Mouse (Mus musculus) embryo, embryonic 11.5 days (tissue): ENCODE measurements around the gene Cntnap1.

ENCODE experiments used
- DNase-seq: peaks from one replicate; pipeline ENCODE4 v3.0.0-alpha.2; 2012; ENCODE audit warnings: low read depth, low spot score

Cntnap1 gene

GRCm38 (mm10) chr11:101220853-101221252, 50.5 kb downstream of the Cntnap1 start:
- no peak for DNase-seq

GRCm38 (mm10) chr11:101221306-101221986, 51.1 kb downstream of the Cntnap1 start:
- no peak for DNase-seq

GRCm38 (mm10) chr11:101224337-101224736, 54.0 kb downstream of the Cntnap1 start:
- DNase-seq, result no peak

- DNase-seq, result no peak
Measured at GRCm38 (mm10) chr11:101225331-101226064, 55.2 kb downstream of the Cntnap1 start.

- peak; percentile 67 for DNase-seq
Measured at GRCm38 (mm10) chr11:101226065-101226701, 55.9 kb downstream of the Cntnap1 start, which contains the start of gene Ezh1. TSS of gene Ezh1 (minus strand) at chr11:101226463.

GRCm38 (mm10) chr11:101229361-101229900, 59.1 kb downstream of the Cntnap1 start:
- DNase-seq, result no peak

- DNase-seq, result no peak
Measured at GRCm38 (mm10) chr11:101230061-101230511, 59.8 kb downstream of the Cntnap1 start.

- no peak for DNase-seq
Measured at GRCm38 (mm10) chr11:101230526-101230925, 60.2 kb downstream of the Cntnap1 start.

- DNase-seq, result no peak
Measured at GRCm38 (mm10) chr11:101230991-101231871, 60.9 kb downstream of the Cntnap1 start.

GRCm38 (mm10) chr11:101232010-101232839, 61.9 kb downstream of the Cntnap1 start:
- DNase-seq, result no peak

GRCm38 (mm10) chr11:101233240-101233639, 62.9 kb downstream of the Cntnap1 start:
- DNase-seq, result no peak

- no peak for DNase-seq
Measured at GRCm38 (mm10) chr11:101234124-101234523, 63.8 kb downstream of the Cntnap1 start.

- DNase-seq, result no peak
Measured at GRCm38 (mm10) chr11:101235429-101235828, 65.1 kb downstream of the Cntnap1 start.

GRCm38 (mm10) chr11:101236782-101237181, 66.5 kb downstream of the Cntnap1 start:
- DNase-seq, result no peak

GRCm38 (mm10) chr11:101238071-101238647, 67.8 kb downstream of the Cntnap1 start:
- no peak for DNase-seq
